Mouse (Mus musculus) left cerebral cortex, postnatal 10 days (tissue): ENCODE measurements around the gene Ybey. TPM values are rescaled to one million over a fixed set of nuclear protein-coding genes. Genes with fewer than 3 reads are reported as not detected.

Experiments used
- DNase-seq, 2 experiments: peaks; one replicate each; pipeline ENCODE4 v3.0.0; 2021 to 2022; ENCODE audit warnings: low spot score in 2 of 2, mixed read lengths in 1 of 2; ENCODE audit errors: extremely low spot score in 1 of 2
- intact Hi-C: fragments of 180-260 bp; cut with DNase I; formaldehyde crosslinking; loops from one replicate; pipeline ENCODE4 v1.15.1; 2025
- total RNA-seq, 2 experiments: library from RNA; stranded (reverse); gene quantifications; 2 replicates each; pipeline ENCODE4 v1.2.3; 2021

The Ybey gene
- 1 to 10 TPM; 3.3 to 3.9 TPM for total RNA-seq

DNA sequence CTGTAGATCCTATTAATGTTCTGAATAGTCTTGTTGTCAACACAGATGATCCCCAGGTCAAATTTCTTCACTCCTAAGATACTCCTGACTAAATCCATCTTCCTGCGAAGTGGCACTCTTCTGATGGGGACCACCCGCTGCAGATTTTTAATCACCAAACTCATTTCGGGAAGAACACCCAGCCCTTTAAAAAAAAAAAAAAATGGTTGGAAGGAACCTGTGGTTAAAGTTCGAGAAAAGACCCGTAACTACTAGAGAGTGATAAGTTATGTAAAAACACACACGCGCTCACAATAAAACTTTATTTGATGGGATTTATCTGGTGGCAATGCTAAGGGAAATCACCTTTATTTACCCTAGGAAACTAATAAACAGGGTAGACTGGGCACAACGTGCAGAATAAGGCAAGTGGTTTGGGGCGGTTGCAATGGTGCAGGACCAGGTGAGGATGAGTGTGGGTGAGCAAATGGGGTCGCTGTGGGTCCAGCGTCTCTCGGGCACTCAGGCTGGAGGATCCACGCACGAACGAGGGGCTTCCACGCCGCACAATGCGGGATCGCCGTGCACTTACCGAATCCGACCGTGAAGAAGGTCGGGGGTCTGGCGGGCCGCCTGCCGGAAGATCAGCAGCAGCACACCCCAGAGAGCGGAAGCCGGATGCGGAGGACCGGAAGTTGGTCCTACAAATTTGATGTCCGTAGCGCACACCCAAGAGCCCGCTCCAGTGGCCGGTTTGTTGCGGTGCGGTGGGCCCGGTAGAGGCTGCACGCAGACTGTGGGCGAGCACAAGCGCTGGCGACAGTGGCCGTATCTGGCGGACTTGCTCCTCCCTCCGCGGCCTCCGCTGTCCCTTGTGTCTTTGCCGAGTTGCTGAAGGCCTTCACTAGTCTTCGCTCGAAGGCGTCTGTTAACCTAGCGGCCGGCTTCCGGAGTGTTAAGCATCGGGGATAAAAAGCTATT, at the start of gene Ybey, which contains the start of gene Mcm3ap:
TSS of gene Ybey (minus strand) at position 912 of the 960 bp plus-strand sequence.
TSS of gene Mcm3ap (plus strand) at position 725 of the 960 bp plus-strand sequence.
- intact Hi-C loops: loop anchor here (5.0 kb wide), 1 partner anchor 264 kb away; no protein-coding TSS in a partner anchor

DNA sequence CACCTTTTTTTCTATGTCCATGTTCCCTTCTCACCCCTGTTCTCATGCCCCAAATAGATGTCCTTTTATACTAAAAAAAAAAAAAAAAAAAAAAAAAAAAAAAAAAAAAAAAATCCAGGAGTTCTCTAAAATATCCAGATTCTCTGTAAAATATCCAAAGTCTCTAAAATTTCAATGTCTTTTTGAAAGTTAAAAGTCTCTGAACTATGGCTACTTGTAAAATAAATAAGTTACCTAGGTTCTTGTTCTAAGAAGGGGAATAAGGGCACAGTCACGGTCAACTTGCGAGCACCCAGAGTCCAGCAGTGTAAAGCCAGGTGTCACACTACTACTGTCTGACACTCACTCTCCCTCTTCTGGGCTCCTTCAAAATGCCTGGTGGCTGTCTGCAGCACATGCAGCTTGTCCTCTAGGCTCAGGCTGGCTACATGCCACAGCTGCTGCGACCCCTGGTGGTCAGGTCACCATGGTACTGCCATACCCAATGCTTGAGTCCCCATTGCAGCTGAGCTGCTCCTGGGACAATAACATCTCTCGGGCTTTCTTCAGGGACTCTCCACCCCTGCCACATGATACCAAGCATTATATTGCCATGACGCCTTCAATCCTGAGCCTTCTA, 44.2 kb upstream of the Ybey start:
- peak; percentile 17 to 84 for DNase-seq
- intact Hi-C loops: no loop called here

More for the DNA sequence above, at the start of gene Ybey, which contains the start of gene Mcm3ap:
- peak; percentile 88 to 93 for DNase-seq

DNA sequence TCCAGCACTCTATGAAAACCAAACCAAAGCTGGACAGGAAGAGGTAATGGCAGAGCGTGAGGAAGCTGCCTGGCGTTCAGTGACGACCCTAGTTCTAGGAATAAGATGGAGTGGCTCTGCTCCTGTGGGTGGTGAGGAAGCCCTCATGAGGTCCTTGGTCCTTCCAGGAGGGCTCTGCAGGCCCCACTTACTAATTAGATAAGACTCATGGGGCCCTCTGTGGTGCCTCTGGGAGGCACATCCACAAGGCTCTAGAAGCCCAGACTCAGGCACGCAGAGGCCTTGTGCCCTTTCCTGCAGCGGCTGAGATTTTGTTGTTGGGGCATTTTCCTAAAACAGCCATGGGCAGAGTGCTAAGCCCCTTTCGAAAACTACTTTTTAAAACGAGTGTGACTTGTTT, 37.0 kb upstream of the Ybey start:
- intact Hi-C loops: no loop called here
- DNase-seq: no peak

DNA sequence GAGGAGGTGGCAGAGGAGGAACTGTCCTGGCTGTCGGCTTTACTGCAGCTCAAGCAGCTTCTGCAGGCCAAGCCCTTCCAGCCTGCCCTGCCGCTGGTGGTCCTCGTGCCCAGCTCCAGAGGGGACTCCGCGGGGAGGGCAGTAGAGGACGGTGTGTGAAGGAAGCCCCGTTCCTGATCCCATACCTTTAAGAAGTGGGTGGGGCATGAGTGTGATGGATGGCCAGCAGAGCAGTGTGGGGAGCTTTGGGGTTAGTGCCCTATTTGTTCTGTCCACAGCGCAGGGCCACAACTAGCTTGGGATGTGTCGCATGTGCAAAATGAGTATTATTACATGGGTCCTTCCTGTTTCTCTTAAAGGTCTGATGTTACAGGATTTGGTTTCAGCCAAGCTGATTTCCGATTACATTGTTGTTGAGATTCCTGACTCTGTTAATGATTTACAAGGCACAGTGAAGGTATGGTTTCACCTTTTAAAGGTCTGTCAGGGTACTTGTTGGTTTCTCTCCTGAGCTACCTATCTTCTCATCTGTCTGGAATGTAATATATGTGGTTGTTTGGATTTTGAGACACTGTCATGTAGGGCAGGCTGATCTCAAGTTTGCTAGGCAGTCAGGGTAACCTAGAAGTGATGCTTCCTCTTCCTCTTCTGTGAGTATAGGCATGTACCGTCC, 35.5 kb upstream of the Ybey start:
- no peak for DNase-seq

DNA sequence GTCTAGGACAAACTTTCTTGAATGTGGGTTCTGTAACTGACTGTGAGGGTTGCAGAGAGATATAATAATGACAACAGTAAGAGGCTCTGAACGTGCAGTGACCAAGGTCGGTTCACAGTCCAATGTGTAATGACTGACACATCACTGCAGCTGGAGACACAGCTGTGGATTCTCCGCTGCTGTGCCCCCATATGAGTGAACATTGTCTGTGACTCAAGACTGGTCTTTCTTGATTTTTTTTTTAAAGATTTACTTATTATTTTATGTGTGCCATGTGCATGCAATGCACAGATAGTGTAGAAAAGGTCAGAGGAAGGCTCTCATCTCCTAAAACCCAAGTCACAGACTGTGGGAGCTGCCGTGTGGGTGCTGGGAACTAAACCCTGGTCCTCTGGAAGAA, 28.6 kb upstream of the Ybey start:
- intact Hi-C loops: loop anchor here (10.0 kb wide), 1 partner anchor 203 kb away; no protein-coding TSS in a partner anchor
- no peak for DNase-seq

More for the DNA sequence above, 35.5 kb upstream of the Ybey start:
- intact Hi-C loops: no loop called here

DNA sequence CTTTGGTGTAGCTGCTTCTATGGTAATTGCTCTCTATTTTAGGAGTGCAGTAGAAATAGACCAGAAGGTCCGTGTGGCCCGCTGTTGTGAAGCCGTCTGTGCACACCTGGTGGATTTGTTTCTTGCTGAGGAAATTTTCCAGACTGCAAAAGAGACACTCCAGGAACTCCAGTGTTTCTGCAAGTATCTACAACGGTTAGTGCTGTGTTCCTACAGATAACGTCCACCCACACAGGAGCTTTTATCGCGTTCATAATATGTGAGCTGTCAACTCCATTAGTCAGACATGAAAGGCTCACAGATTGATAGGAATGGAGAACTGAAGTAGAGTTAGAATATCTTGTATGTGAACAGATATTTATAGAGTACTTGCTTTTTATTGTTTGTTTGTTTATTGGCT, 27.5 kb upstream of the Ybey start:
- intact Hi-C loops: loop anchor here (10.0 kb wide), 1 partner anchor 202 kb away; no protein-coding TSS in a partner anchor
- DNase-seq: no peak

DNA sequence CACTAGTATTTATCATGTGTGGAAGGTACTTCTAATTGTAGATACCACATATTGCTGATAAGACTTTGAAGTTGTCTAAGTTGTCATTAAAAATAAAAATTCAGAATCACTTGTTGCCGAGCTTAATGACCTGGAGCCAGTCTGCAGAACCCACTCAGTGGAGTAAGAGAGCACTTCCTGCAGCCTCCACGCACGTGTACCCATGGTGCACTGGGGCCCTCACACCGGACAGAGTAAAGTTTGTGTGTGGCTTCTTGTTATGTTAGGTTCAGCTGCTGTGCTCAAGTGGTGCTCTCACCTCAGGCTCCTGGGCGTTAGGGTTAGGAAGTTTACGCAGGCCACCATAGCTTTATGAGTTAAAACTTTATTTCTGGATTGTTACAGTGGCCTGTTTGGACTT, 26.6 kb upstream of the Ybey start:
- DNase-seq: no peak
- intact Hi-C loops: loop anchor here (10.0 kb wide), 1 partner anchor 201 kb away; no protein-coding TSS in a partner anchor

DNA sequence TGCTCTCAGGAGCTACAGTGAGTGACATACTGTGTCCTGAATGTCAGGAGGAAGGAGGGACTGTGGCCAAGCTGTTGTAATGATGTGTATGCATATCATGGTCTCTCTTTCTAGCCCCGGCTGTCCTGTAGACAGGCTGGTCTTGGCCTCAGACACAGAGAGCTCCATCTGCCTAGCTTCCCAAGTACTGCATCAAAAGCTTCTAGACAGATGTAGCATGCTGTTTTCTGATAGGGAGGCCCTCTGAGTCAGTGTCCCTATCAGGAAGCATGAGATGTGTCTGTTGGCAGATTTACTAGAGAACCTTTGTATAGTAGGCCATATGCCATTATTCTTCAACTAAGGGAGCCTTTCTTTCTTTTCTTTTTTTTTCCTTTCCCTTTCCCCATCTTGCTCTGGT, 24.6 kb upstream of the Ybey start:
- intact Hi-C loops: loop anchor here (10.0 kb wide), 1 partner anchor 199 kb away; no protein-coding TSS in a partner anchor
- no peak for DNase-seq

DNA sequence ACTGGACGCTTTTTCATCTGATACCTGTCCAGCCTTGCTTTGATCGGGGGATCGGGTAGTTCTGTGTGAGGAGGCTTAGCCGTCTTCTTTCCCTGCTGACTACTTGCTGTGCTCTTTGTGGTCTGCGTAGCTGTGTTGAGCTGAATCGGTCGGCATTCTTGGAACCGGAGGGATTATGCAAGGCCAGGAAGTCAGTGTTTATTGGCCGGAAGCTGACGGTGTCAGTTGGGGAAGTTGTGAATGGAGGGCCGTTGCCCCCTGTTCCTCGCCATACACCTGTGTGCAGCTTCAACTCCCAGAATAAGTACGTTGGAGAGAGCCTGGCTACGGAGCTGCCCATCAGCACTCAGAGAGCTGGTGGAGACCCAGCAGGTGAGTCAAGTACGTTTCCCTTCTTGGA, 20.3 kb upstream of the Ybey start:
- intact Hi-C loops: no loop called here

DNA sequence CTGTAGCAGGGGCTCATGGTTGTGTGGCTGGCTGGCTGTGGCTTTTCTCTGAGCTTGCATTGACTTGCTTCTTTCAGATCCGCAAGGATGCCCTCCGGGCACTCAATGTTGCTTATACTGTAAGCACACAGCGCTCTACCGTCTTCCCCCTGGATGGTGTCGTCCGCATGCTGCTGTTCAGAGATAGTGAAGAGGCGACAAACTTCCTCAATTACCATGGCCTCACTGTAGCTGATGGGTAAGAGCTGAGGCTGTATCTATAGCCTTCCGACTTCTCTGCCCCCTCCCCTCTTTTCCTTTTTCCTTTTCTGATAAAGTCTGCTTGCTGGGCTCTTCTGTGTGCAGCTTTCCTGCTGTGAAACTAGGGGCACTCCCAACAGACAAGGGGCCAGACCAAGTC, 19.4 kb upstream of the Ybey start:
- no peak for DNase-seq
- intact Hi-C loops: no loop called here

More for the DNA sequence above, 20.3 kb upstream of the Ybey start:
- no peak for DNase-seq

DNA sequence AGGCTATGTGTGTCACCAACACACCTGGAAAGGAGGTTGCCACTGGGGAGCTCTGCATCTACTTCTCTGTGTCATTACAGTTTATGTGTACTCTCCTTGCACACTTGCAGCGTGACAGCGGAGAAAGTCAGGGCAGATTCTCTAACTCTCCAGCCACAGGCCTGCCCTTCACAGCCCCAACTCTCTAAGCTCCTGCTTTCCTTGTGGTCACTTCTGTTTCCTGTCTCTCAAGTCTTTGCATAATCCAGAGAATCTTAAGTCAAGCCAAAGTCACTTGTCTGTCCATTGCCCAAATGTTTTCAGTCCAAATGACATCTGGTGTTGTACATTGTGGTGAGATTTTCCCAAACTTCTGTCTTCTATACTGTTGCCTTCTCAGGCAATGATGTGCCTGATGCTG, 17.4 kb upstream of the Ybey start:
- intact Hi-C loops: no loop called here
- DNase-seq: no peak

DNA sequence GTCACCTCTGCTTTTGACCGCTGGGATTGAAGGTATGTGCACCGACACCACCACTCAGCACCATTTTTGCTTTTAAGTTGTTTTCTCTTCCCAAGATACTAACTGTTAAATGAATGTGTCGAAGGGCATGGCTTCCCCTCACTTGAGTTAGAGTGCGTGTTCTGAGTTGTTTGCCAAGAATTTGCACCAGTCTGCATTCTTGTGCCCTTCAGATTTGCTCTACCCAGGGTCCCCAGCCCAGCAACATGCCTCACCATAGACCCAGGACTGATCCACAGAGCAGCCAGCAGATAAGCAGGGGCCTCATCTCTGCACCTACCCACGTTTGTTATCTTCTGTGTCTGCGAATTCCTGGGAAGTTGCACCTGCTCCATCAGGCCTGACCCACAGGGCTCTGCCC, 12.6 kb upstream of the Ybey start:
- DNase-seq: no peak
- intact Hi-C loops: no loop called here

DNA sequence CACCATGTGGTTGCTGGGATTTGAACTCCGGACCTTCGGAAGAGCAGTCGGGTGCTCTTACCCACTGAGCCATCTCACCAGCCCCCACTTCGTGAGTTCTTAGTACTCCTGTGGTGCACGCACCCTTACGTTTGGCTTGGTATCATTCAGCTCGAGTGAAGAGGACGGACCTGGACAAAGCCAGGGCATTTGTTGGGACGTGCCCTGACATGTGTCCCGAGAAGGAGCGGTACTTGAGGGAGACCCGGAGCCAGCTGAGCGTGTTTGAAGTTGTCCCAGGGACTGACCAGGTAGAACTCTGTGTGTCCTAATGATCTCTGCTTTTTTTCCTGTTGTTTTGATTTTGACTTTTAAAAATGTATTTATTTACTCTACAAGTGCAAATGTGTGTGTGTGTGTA, 11.9 kb upstream of the Ybey start:
- intact Hi-C loops: no loop called here
- DNase-seq: no peak

DNA sequence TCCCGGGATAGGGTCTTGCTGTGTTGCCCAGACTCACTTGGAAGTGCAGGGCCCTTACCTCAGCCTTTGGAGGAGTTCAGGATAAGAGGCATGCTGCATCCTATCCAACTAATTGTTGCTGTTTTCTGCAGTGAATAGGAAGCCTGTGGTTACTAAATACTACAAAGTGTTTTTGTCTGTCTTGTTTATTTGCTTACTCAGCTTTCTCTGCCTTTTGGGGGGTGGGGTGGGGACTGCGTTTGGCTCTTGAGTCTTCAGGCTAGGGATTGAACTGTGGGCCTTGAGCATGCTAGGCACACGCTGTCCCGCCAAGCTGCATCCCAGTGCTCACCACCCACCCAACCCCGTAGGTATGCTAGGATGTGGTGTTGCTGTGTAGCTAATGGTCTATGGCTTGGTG, 4.8 kb upstream of the Ybey start:
- intact Hi-C loops: no loop called here
- no peak for DNase-seq

DNA sequence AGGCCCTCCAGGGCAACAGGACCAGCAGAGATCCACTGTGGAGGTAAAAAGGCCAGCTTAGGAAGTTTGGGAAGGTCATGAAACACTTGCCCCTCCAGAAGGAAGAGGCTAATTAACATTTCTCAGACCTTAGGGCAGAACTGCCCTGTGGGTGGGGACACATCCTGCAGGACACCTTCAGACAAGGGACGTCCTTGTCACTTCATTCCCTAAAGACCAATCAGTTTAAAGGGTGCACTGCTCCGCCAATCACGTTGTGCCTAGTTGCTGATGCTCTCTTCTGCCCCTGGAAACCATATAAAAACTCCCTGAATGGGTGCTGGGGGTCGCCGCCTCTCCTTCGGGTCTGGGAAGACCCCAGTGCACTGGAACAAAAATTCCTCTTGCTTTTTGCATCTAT, 6.2 kb downstream of the Ybey start:
- intact Hi-C loops: no loop called here

DNA sequence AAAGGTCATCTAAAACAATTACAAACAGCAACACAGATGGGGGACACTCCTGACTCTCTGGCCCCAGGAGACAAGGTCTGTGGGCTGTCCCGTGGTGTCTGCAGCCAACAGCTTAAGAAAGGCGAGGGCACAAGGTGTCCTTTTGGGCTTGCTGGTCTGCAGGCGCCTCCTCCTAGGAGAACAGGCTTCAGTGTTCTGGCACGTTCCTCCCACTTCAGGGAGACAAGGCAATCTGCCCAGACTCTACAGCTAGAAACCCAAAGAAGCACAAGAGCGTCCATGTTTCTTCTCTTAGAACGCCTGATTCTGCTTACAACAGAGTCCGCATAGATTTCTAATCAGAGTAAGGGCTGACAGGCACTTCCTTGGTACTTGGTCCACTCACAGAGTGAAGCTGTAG, 6.6 kb downstream of the Ybey start:
- intact Hi-C loops: no loop called here

More for the DNA sequence above, 6.2 kb downstream of the Ybey start:
- DNase-seq: no peak

DNA sequence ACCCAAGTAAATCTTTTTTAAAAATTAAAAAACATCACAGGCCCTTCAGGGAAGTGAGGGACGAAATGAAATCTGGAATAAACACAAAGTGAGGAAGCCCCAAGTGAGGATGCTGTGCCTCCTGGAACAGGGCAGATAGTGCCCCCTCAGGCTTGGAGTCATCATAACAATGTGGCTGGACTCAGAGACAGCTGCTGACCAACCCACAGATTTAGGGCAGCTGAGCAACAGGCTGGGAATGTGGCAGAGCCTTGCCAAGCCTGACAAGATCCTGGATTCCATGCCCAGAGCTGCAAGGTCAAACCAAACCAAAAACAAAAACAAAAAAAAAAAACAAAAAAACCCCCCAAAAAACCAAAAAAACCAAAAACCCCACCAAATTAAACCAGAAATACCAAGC, 7.7 kb downstream of the Ybey start:
- intact Hi-C loops: no loop called here
- DNase-seq: no peak

More for the DNA sequence above, 6.6 kb downstream of the Ybey start:
- no peak for DNase-seq

DNA sequence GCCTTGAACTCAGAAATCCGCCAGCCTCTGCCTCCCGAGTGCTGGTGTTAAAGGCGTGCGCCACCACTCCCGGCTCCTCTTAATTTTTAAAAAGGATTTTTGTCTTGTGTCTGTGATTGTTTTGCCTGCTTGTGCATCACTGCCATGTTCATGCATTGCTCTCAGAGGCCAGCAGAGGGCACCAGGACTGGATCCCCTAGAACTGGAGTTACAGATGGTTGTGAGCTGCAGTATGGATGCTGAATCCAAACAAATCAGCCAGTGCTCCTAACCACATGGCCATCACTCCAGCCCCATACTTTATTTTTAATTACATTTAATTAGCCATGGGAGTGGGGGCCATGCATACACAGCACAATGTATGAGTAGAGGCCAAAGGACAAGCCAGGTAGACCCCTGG, 13.6 kb downstream of the Ybey start:
- intact Hi-C loops: no loop called here

DNA sequence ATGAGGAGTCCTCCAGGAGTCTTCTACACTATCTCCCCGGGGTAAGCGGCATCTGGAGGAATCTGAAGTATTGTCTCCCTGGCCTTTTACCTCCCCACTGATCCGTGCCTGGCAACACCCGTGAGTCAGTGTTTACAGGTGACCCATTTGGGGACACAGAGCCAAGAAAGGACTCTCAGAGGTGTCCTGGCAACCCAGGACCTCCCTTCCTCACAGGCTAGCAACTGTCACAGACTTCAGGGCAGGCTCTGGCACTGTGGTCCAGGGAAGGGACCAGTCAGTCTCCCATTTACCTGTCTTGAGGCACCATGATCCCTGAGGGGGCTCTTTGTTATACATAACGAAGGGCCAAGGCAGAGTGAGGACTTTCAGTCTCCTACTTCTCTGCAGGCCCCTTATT, 20.1 kb downstream of the Ybey start, which contains the start of gene 2610028H24Rik:
TSS of gene 2610028H24Rik (plus strand) at position 231 of the 400 bp plus-strand sequence.
- no peak for DNase-seq
- intact Hi-C loops: no loop called here

More for the DNA sequence above, 13.6 kb downstream of the Ybey start:
- peak in 1 of 2 experiments; percentile 55 for DNase-seq
